Mouse (Mus musculus) heart, embryonic 13.5 days (tissue): ENCODE measurements around the gene Tube1. TPM values are rescaled to one million over a fixed set of nuclear protein-coding genes. Genes with fewer than 3 reads are reported as not detected.
A peak's percentile ranks its signal among the peaks of the same experiment; 100 is the strongest.

Experiments
- ATAC-seq: fragments of 200-750 bp; cut with Nextera tagmentation; 2 replicates; pipeline ENCODE4 v1.8.0; 2017; ENCODE audit warnings: moderate TSS enrichment; ENCODE audit not compliant: insufficient number of reproducible peaks, low FRiP score, low TSS enrichment; ENCODE audit errors: extremely low read depth
- H3K27ac ChIP-seq: fragments of 300-500 bp; sonication (generic); replicated peaks from 2 replicates; pipeline ENCODE4 v1.5.1; 2015; ENCODE audit warnings: moderate library complexity, mild to moderate bottlenecking, inconsistent platforms
- H3K27me3 ChIP-seq: fragments of 300-500 bp; sonication (generic); replicated peaks from 2 replicates; pipeline ENCODE4 v1.6.1; 2015; ENCODE audit warnings: mild to moderate bottlenecking, inconsistent platforms
- H3K36me3 ChIP-seq: fragments of 300-500 bp; sonication (generic); 2 replicates; pipeline ENCODE4 v1.6.1; 2015; ENCODE audit warnings: mild to moderate bottlenecking, inconsistent platforms
- H3K4me1 ChIP-seq: fragments of 300-500 bp; sonication (generic); 2 replicates; pipeline ENCODE4 v1.6.1; 2015; ENCODE audit warnings: inconsistent platforms
- H3K4me2 ChIP-seq: fragments of 300-500 bp; sonication (generic); 2 replicates; pipeline ENCODE4 v1.6.1; 2015; ENCODE audit warnings: inconsistent platforms, mild to moderate bottlenecking, moderate library complexity
- H3K4me3 ChIP-seq: fragments of 300-500 bp; sonication (generic); 2 replicates; pipeline ENCODE4 v1.5.1; 2015; ENCODE audit warnings: moderate library complexity, mild to moderate bottlenecking, inconsistent platforms
- H3K9ac ChIP-seq: fragments of 300-500 bp; sonication (generic); 2 replicates; pipeline ENCODE4 v1.6.1; 2015; ENCODE audit warnings: inconsistent platforms, mild to moderate bottlenecking, moderate library complexity
- H3K9me3 ChIP-seq: fragments of 300-500 bp; sonication (generic); 2 replicates; pipeline ENCODE4 v1.6.1; 2016; ENCODE audit warnings: inconsistent platforms
- WGBS: fragments of 180-500 bp; shearing (Covaris S2); methylation state at CpG from one replicate; pipeline ENCODE4 v1.1.7; 2015; ENCODE audit warnings: mixed read lengths; 5-methylcytosine and 5-hydroxymethylcytosine counted together
- polyA plus RNA-seq: library from polyadenylated mRNA; unstranded; fragments of >200 nt; fragmentation: Nextera tagmentation; extraction: Ambion mirVana; gene quantifications from 2 replicates; pipeline ENCODE4 v1.2.1, GENCODE M21; 2015

Tube1 gene
- polyA plus RNA-seq: 8.6 and 10.1 TPM in 2 replicates

- peak; percentile 70 for ATAC-seq
- Histone ChIP-seq H3K36me3 (peaks cover 18% of the 10 kb centered on the region), H3K4me3 (peak within 1 kb of the TSS; percentile 82), H3K4me2 (peak within 1 kb of the TSS; percentile 91), H3K9me3 (no peaks in the 10 kb centered on the region), H3K27ac (peak within 1 kb of the TSS; percentile 36; the same call in 1 of the 2 replicates), H3K27me3 (no peaks in the 10 kb centered on the region), H3K9ac (peak within 1 kb of the TSS; percentile 88), H3K4me1 (peaks cover 11% of the 10 kb centered on the region)
- WGBS: 3% methylated on average over 47 of the region's 47 CpGs
These were observed at the start of gene Tube1, which contains the start of gene Fam229b for GRCm38 (mm10) chr10:39133462-39134310. TSS of gene Tube1 (plus strand) at chr10:39133976. TSS of gene Fam229b (minus strand) at chr10:39133914.

GRCm38 (mm10) chr10:39096981-39097380, 36.8 kb upstream of the Tube1 start:
- no peak overlapping the region for H3K4me3 ChIP-seq
- no peaks in the 10 kb centered on the region for H3K27me3 ChIP-seq
- peaks cover 87% of the 10 kb centered on the region for H3K36me3 ChIP-seq
- H3K9me3 ChIP-seq: no peaks in the 10 kb centered on the region
- no peak overlapping the region for H3K27ac ChIP-seq
- no peak overlapping the region for H3K9ac ChIP-seq
- WGBS: 85% methylated on average over 9 of the region's 9 CpGs
- no peak overlapping the region for H3K4me2 ChIP-seq
- no peaks in the 10 kb centered on the region for H3K4me1 ChIP-seq
- ATAC-seq: no peak

- 95% methylated on average over 10 of the region's 10 CpGs for WGBS
- no peak for ATAC-seq
- no peak overlapping the region for H3K9ac ChIP-seq
These were observed 35.0 kb upstream of the Tube1 start for GRCm38 (mm10) chr10:39098746-39099145.

GRCm38 (mm10) chr10:39104803-39105449, 28.9 kb upstream of the Tube1 start:
- no peak overlapping the region for H3K9ac ChIP-seq
- 88% methylated on average over 8 of the region's 8 CpGs for WGBS
- H3K4me1 ChIP-seq: no peaks in the 10 kb centered on the region
- no peak overlapping the region for H3K4me2 ChIP-seq
- no peaks in the 10 kb centered on the region for H3K9me3 ChIP-seq
- H3K36me3 ChIP-seq: peaks cover 93% of the 10 kb centered on the region
- no peak overlapping the region for H3K4me3 ChIP-seq
- no peak for ATAC-seq
- no peak overlapping the region for H3K27ac ChIP-seq
- no peaks in the 10 kb centered on the region for H3K27me3 ChIP-seq

More at GRCm38 (mm10) chr10:39098746-39099145, 35.0 kb upstream of the Tube1 start:
- Histone ChIP-seq H3K27ac (no peak overlapping the region), H3K9me3 (no peaks in the 10 kb centered on the region), H3K27me3 (no peaks in the 10 kb centered on the region), H3K4me1 (no peaks in the 10 kb centered on the region), H3K4me2 (no peak overlapping the region), H3K36me3 (peaks cover 91% of the 10 kb centered on the region), H3K4me3 (no peak overlapping the region)

- WGBS: 70% methylated on average over 3 of the region's 3 CpGs
- H3K9me3 ChIP-seq: no peaks in the 10 kb centered on the region
These were observed 27.4 kb upstream of the Tube1 start for GRCm38 (mm10) chr10:39106413-39106812.

GRCm38 (mm10) chr10:39106935-39107334, 26.8 kb upstream of the Tube1 start:
- WGBS: 64% methylated on average over 4 of the region's 4 CpGs
- H3K36me3 ChIP-seq: peaks cover 94% of the 10 kb centered on the region
- no peak overlapping the region for H3K4me3 ChIP-seq
- no peak overlapping the region for H3K27ac ChIP-seq
- H3K9ac ChIP-seq: no peak overlapping the region
- H3K27me3 ChIP-seq: no peaks in the 10 kb centered on the region
- no peak overlapping the region for H3K4me2 ChIP-seq
- no peaks in the 10 kb centered on the region for H3K9me3 ChIP-seq
- no peak for ATAC-seq
- no peaks in the 10 kb centered on the region for H3K4me1 ChIP-seq

More at GRCm38 (mm10) chr10:39106413-39106812, 27.4 kb upstream of the Tube1 start:
- Histone ChIP-seq H3K27me3 (no peaks in the 10 kb centered on the region), H3K4me1 (no peaks in the 10 kb centered on the region), H3K9ac (no peak overlapping the region), H3K4me2 (no peak overlapping the region), H3K36me3 (peaks cover 93% of the 10 kb centered on the region), H3K27ac (no peak overlapping the region), H3K4me3 (no peak overlapping the region)
- no peak for ATAC-seq

GRCm38 (mm10) chr10:39108837-39109488, 24.8 kb upstream of the Tube1 start:
- Histone ChIP-seq H3K9me3 (no peaks in the 10 kb centered on the region), H3K27me3 (no peaks in the 10 kb centered on the region), H3K27ac (no peak overlapping the region), H3K9ac (no peak overlapping the region), H3K36me3 (peaks cover 79% of the 10 kb centered on the region), H3K4me1 (no peaks in the 10 kb centered on the region), H3K4me3 (no peak overlapping the region), H3K4me2 (no peak overlapping the region)
- no peak for ATAC-seq
- 64% methylated on average over 10 of the region's 10 CpGs for WGBS

- H3K4me1 ChIP-seq: no peaks in the 10 kb centered on the region
- no peak for ATAC-seq
These were observed 24.3 kb upstream of the Tube1 start for GRCm38 (mm10) chr10:39109489-39109874.

GRCm38 (mm10) chr10:39121412-39121811, 12.4 kb upstream of the Tube1 start:
- ATAC-seq: no peak
- Histone ChIP-seq H3K4me3 (no peak overlapping the region), H3K27ac (no peak overlapping the region), H3K36me3 (no peaks in the 10 kb centered on the region), H3K9me3 (no peaks in the 10 kb centered on the region), H3K4me2 (no peak overlapping the region), H3K4me1 (no peaks in the 10 kb centered on the region; the same call in 1 of the 2 replicates), H3K9ac (no peak overlapping the region), H3K27me3 (no peaks in the 10 kb centered on the region)
- WGBS: 31% methylated on average over 4 of the region's 4 CpGs

More at GRCm38 (mm10) chr10:39109489-39109874, 24.3 kb upstream of the Tube1 start:
- no peaks in the 10 kb centered on the region for H3K27me3 ChIP-seq
- H3K9ac ChIP-seq: no peak overlapping the region
- peaks cover 77% of the 10 kb centered on the region for H3K36me3 ChIP-seq
- no peak overlapping the region for H3K4me2 ChIP-seq
- H3K9me3 ChIP-seq: no peaks in the 10 kb centered on the region
- no peak overlapping the region for H3K27ac ChIP-seq
- 67% methylated on average over 4 of the region's 4 CpGs for WGBS
- no peak overlapping the region for H3K4me3 ChIP-seq

GRCm38 (mm10) chr10:39137766-39138165, 4.0 kb downstream of the Tube1 start:
- no peak for ATAC-seq
- Histone ChIP-seq H3K27ac (no peak overlapping the region), H3K9me3 (no peaks in the 10 kb centered on the region), H3K9ac (no peak overlapping the region), H3K4me3 (no peak overlapping the region), H3K4me1 (peaks cover 11% of the 10 kb centered on the region), H3K27me3 (no peaks in the 10 kb centered on the region), H3K4me2 (no peak overlapping the region), H3K36me3 (peaks cover 52% of the 10 kb centered on the region)
- 74% methylated on average over 3 of the region's 3 CpGs for whole genome bisulfite sequencing

GRCm38 (mm10) chr10:39138761-39139160, 5.0 kb downstream of the Tube1 start:
- Histone ChIP-seq H3K9ac (no peak overlapping the region), H3K27me3 (no peaks in the 10 kb centered on the region), H3K27ac (no peak overlapping the region), H3K9me3 (no peaks in the 10 kb centered on the region), H3K4me2 (no peak overlapping the region), H3K4me1 (peaks cover 7% of the 10 kb centered on the region), H3K36me3 (peaks cover 61% of the 10 kb centered on the region), H3K4me3 (no peak overlapping the region)
- no peak for ATAC-seq
- 78% methylated on average over 6 of the region's 6 CpGs for WGBS
